Mouse (Mus musculus): ENCODE results near the gene C5ar2. TPM values are rescaled to one million over a fixed set of nuclear protein-coding genes. Genes with fewer than 3 reads are reported as not detected.
"Not testable (repeated sequence)": the region's sequence is repeated elsewhere in the genome, so short reads cannot be mapped to it uniquely, and the experiment has no call there.

C5ar2 gene
- polyA plus RNA-seq, 1 experiment, result 0.07 TPM

GRCm38 (mm10) chr7:16282334-16282733 lies 38.4 kb upstream of the C5ar2 start:
- Histone ChIP-seq H3K4me1 (ENCODE audit: control insufficient read depth, insufficient read depth, low read length) (peaks cover 10% of the 10 kb centered on the region), H3K27ac (ENCODE audit: control insufficient read depth, insufficient read depth, low read depth, low read length) (no peak overlapping the region), H3K27me3 (ENCODE audit: control insufficient read depth, insufficient read depth, low read length) (no peaks in the 10 kb centered on the region), H3K4me3 (ENCODE audit: control insufficient read depth, low read depth, low read length) (no peak overlapping the region), H3K36me3 (ENCODE audit: control insufficient read depth, insufficient read depth, low read length) (peaks cover 6% of the 10 kb centered on the region)
- TF ChIP-seq CTCF (IDR thresholded peaks at IDR 0.05; ENCODE audit: control insufficient read depth, insufficient read depth, insufficient replicate concordance, low read depth, low read length), result no peak
- TF ChIP-seq POLR2A (IDR thresholded peaks at IDR 0.05; ENCODE audit: control insufficient read depth, low read depth, low read length), result no peak

- H3K36me3 ChIP-seq (ENCODE audit: control insufficient read depth, insufficient read depth, low read length), result peaks cover 6% of the 10 kb centered on the region
- H3K27me3 ChIP-seq (ENCODE audit: control insufficient read depth, insufficient read depth, low read length), result no peaks in the 10 kb centered on the region
- TF ChIP-seq POLR2A (IDR thresholded peaks at IDR 0.05; ENCODE audit: control insufficient read depth, low read depth, low read length), result no peak
- TF ChIP-seq CTCF (IDR thresholded peaks at IDR 0.05; ENCODE audit: control insufficient read depth, insufficient read depth, insufficient replicate concordance, low read depth, low read length), result no peak
- H3K27ac ChIP-seq (ENCODE audit: control insufficient read depth, insufficient read depth, low read depth, low read length), result no peak overlapping the region
- peaks cover 10% of the 10 kb centered on the region for H3K4me1 ChIP-seq (ENCODE audit: control insufficient read depth, insufficient read depth, low read length)
- H3K4me3 ChIP-seq (ENCODE audit: control insufficient read depth, low read depth, low read length), result no peak overlapping the region
These were observed 36.8 kb upstream of the C5ar2 start for GRCm38 (mm10) chr7:16280721-16281120.

GRCm38 (mm10) chr7:16274922-16275890 lies 31.3 kb upstream of the C5ar2 start:
- Histone ChIP-seq H3K4me1 (ENCODE audit: control insufficient read depth, insufficient read depth, low read length) (peaks cover 19% of the 10 kb centered on the region), H3K36me3 (ENCODE audit: control insufficient read depth, insufficient read depth, low read length) (no peaks in the 10 kb centered on the region; the same call in 1 of the 2 replicates), H3K27ac (ENCODE audit: control insufficient read depth, insufficient read depth, low read depth, low read length) (no peak overlapping the region), H3K4me3 (ENCODE audit: control insufficient read depth, low read depth, low read length) (no peak overlapping the region), H3K27me3 (ENCODE audit: control insufficient read depth, insufficient read depth, low read length) (no peaks in the 10 kb centered on the region)
- TF ChIP-seq CTCF (IDR thresholded peaks at IDR 0.05; ENCODE audit: control insufficient read depth, insufficient read depth, insufficient replicate concordance, low read depth, low read length) (no peak), POLR2A (IDR thresholded peaks at IDR 0.05; ENCODE audit: control insufficient read depth, low read depth, low read length) (no peak)

GRCm38 (mm10) chr7:16273766-16274140 lies 29.8 kb upstream of the C5ar2 start:
- TF ChIP-seq CTCF (IDR thresholded peaks at IDR 0.05; ENCODE audit: control insufficient read depth, insufficient read depth, insufficient replicate concordance, low read depth, low read length) (no peak), POLR2A (IDR thresholded peaks at IDR 0.05; ENCODE audit: control insufficient read depth, low read depth, low read length) (no peak; the same call in 1 of the 2 replicates)
- no peaks in the 10 kb centered on the region for H3K27me3 ChIP-seq (ENCODE audit: control insufficient read depth, insufficient read depth, low read length)
- peak overlapping the region; percentile 78 for H3K4me3 ChIP-seq (ENCODE audit: control insufficient read depth, low read depth, low read length)
- H3K4me1 ChIP-seq (ENCODE audit: control insufficient read depth, insufficient read depth, low read length), result peaks cover 19% of the 10 kb centered on the region
- H3K27ac ChIP-seq (ENCODE audit: control insufficient read depth, insufficient read depth, low read depth, low read length), result peak overlapping the region; percentile 76
- H3K36me3 ChIP-seq (ENCODE audit: control insufficient read depth, insufficient read depth, low read length), result no peaks in the 10 kb centered on the region; the same call in 1 of the 2 replicates

GRCm38 (mm10) chr7:16273081-16273765 lies 29.3 kb upstream of the C5ar2 start, which contains the start of gene Inafm1:
Gene Inafm1, minus strand, starts transcription at chr7:16273617.
- H3K4me1 ChIP-seq (ENCODE audit: control insufficient read depth, insufficient read depth, low read length), result peaks cover 19% of the 10 kb centered on the region
- no peaks in the 10 kb centered on the region for H3K27me3 ChIP-seq (ENCODE audit: control insufficient read depth, insufficient read depth, low read length)
- H3K4me3 ChIP-seq (ENCODE audit: control insufficient read depth, low read depth, low read length), result peak within 1 kb of the TSS; percentile 78
- no peaks in the 10 kb centered on the region; the same call in 1 of the 2 replicates for H3K36me3 ChIP-seq (ENCODE audit: control insufficient read depth, insufficient read depth, low read length)
- peak within 1 kb of the TSS; percentile 76 for H3K27ac ChIP-seq (ENCODE audit: control insufficient read depth, insufficient read depth, low read depth, low read length)
- TF ChIP-seq CTCF (IDR thresholded peaks at IDR 0.05; ENCODE audit: control insufficient read depth, insufficient read depth, insufficient replicate concordance, low read depth, low read length) (no peak), POLR2A (IDR thresholded peaks at IDR 0.05; ENCODE audit: control insufficient read depth, low read depth, low read length) (0 out of 2 replicates have a peak, but pooled peaks have one; percentile 27)

- peak overlapping the region; percentile 32; the same call in 1 of the 2 replicates for H3K27ac ChIP-seq (ENCODE audit: control insufficient read depth, insufficient read depth, low read depth, low read length)
- no peaks in the 10 kb centered on the region for H3K36me3 ChIP-seq (ENCODE audit: control insufficient read depth, insufficient read depth, low read length)
- no peaks in the 10 kb centered on the region for H3K27me3 ChIP-seq (ENCODE audit: control insufficient read depth, insufficient read depth, low read length)
- H3K4me1 ChIP-seq (ENCODE audit: control insufficient read depth, insufficient read depth, low read length), result peaks cover 19% of the 10 kb centered on the region
- H3K4me3 ChIP-seq (ENCODE audit: control insufficient read depth, low read depth, low read length), result peak overlapping the region; percentile 78
- TF ChIP-seq POLR2A (IDR thresholded peaks at IDR 0.05; ENCODE audit: control insufficient read depth, low read depth, low read length), result no peak
- no peak for TF ChIP-seq CTCF (IDR thresholded peaks at IDR 0.05; ENCODE audit: control insufficient read depth, insufficient read depth, insufficient replicate concordance, low read depth, low read length)
These were observed 28.7 kb upstream of the C5ar2 start for GRCm38 (mm10) chr7:16272681-16273080.

GRCm38 (mm10) chr7:16271139-16271538 lies 27.2 kb upstream of the C5ar2 start:
- H3K36me3 ChIP-seq (ENCODE audit: control insufficient read depth, insufficient read depth, low read length), result no peaks in the 10 kb centered on the region
- no peak overlapping the region for H3K4me3 ChIP-seq (ENCODE audit: control insufficient read depth, low read depth, low read length)
- H3K4me1 ChIP-seq (ENCODE audit: control insufficient read depth, insufficient read depth, low read length), result peaks cover 19% of the 10 kb centered on the region
- no peaks in the 10 kb centered on the region for H3K27me3 ChIP-seq (ENCODE audit: control insufficient read depth, insufficient read depth, low read length)
- no peak overlapping the region for H3K27ac ChIP-seq (ENCODE audit: control insufficient read depth, insufficient read depth, low read depth, low read length)
- TF ChIP-seq POLR2A (IDR thresholded peaks at IDR 0.05; ENCODE audit: control insufficient read depth, low read depth, low read length) (no peak), CTCF (IDR thresholded peaks at IDR 0.05; ENCODE audit: control insufficient read depth, insufficient read depth, insufficient replicate concordance, low read depth, low read length) (no peak)

GRCm38 (mm10) chr7:16266593-16266992 lies 22.6 kb upstream of the C5ar2 start:
- H3K4me3 ChIP-seq (ENCODE audit: control insufficient read depth, low read depth, low read length); H3K4me1 ChIP-seq (ENCODE audit: control insufficient read depth, insufficient read depth, low read length); H3K36me3 ChIP-seq (ENCODE audit: control insufficient read depth, insufficient read depth, low read length); H3K27me3 ChIP-seq (ENCODE audit: control insufficient read depth, insufficient read depth, low read length); H3K27ac ChIP-seq (ENCODE audit: control insufficient read depth, insufficient read depth, low read depth, low read length): not testable (repeated sequence)

All from testis, adult 2 months (tissue).